Mouse (Mus musculus): ENCODE data around the gene Laptm5. TPM values are rescaled to one million over a fixed set of nuclear protein-coding genes. Genes with fewer than 3 reads are reported as not detected.

Laptm5 gene
- polyA plus RNA-seq (2012; rRNA removed): 84.9 and 106 TPM in 2 replicates

DNA sequence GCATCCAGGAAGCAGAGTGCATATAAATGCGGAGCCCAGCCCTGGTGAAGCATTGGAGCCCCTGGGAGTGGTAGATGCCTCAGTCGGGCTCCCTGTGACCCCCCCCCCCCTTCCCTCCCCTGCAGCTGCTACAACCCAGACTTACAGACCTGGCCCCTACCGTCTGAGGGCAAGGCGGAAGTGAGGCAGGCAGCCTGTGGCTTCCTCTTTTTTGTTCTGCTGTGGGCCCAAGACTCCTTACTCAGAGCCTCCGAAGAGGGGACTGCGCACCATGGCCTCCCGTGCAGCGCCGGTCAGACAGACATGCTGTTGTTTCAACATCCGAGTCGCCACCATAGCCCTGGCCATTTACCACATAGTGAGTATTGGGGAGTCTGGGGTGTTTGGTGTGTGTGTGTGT, at the start of gene Laptm5:
Gene Laptm5, plus strand, starts transcription at position 49 of the 400 bp plus-strand sequence.
- DNase-seq (ENCODE audit: low read depth): no peak

DNA sequence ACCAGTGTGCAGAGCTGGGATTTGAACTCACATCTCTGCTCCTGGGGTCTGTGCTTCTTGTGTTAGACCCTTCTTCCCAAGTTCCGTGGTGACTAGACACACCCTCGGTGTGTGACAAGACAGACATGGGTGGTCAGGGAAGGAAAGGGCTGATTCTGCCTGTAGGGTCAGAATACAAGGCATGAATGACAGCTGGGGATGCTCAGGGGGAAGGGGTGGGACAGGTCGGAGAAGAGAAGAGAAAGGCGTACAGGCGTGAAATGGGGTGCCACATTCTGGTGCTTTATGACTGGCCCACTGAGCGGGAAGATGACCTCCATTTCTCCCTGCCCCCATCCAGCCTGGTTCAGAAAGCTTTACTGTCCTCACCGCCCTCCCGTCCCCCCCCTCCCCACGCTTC, 47.5 kb upstream of the Laptm5 start:
- DNase-seq (ENCODE audit: low read depth): no peak

DNA sequence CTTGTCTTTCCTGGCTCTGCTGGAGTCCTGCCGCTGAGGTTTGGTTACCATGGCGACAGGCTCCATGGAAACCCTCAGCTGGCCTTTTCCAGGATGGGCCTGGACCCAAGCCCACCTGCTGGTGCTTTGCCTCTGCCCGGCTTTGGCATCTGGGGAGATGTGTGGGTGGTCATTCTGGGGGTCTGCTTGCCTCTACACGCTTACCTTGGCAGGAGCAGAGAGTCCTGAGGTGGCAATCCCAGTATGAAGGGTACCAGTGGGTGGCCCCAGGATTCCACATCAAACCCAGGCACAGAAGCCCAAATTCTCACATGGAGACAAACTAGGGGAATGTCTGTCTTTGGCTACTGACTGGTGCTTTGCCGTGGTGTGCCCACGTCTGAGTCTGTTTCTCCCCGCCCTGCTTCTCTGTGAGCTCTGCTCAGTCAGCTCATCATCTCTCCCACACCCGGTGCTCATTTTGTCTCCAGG, 47.0 kb upstream of the Laptm5 start:
- no peak for DNase-seq (ENCODE audit: low read depth)

DNA sequence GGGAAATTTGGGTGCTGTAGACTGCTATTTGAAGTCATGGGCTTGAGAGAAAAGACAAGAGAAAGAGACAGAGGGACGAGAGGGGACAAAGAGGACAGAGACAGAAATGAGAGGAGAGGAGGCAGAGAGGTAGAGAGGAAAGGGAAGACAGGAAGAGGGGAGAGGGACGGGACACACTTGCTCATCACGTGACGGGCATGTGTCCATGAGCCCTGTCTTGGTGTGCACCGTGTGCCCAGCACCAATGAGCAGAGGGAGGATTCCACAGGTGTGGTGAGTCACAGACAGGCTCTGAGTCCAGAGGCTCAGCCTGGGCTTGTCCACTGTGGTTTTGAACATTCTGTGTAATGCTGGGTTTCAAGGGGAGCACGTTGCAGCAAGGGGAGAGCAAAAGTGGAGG, 45.0 kb upstream of the Laptm5 start:
- DNase-seq (ENCODE audit: low read depth): no peak

DNA sequence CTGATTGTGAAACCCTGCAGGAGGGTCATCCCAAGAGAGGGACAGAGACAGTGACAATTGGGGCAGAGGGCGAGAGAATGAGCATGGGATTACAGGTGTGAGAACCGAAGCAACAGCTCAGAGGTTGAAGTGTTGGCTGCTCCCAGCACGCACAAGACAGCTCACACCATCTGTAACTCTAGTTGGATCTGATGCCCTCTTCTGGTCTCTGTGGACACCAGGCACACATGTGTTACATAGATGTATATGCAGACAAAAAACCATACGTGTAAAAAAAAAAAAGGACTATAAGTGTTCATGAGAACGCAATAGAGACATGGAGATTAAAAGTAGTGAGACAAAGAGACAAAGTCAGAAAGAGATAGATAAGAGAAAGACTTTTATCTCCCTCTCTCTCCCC, 44.1 kb upstream of the Laptm5 start:
- DNase-seq (ENCODE audit: low read depth): no peak

DNA sequence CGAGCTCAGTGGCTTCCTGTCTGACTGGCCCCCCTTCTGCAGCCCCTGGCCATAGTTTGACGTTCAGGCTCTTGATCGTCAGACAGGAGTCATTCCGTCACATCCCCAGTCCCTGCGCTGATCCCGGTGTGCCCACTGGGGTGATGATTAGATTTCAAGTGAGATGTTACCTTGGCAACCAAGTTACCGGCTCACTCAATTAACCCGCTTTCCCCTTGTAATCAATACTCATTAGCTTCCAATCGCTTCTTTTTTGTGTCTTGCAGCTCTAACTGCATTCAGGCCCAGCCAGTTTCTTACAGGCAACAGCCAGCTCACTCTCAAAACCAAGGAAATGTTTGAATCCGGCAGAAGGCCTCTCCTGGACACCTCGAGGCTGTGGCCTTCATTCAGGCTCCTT, 40.5 kb upstream of the Laptm5 start:
- no peak for DNase-seq (ENCODE audit: low read depth)

DNA sequence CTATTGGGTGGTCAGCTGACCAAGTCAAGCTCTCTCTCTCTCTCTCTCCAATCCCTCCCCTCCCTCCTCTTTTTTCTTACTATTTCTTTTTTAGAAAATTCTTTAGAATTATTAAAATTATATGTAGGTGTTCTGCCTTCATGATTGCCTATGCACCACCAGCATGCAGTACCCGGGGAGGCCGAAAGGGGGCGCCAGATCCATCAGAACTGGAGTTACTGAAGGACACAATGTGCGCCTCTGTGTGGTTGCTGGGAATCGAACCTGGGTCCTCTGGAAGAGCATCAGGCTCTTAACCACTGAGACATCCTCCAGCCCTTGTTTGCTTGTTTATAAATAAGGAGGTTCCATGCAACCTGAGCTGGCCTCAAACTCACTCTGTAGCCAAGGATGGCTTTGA, 39.5 kb upstream of the Laptm5 start:
- DNase-seq (ENCODE audit: low read depth): no peak

DNA sequence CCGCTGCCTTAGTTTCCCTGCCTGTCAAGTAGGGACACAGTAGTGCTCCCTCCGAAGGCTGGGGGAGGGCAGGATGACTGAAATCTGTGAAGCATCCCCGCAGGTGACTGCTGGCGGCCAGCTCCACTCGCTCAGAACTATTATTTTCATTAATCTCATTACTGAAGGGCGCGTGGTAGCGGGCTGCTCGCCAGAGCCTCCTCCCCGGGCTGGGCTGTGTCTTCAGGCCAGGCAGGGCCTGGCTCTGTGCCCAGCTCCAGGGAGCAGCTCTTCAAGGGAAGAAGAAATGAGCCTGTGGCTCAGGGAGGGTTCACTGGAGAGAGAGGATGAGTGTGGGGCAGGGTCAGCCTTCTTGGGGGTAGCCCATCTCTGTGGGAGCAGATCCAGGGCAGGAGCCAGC, 38.3 kb upstream of the Laptm5 start:
- DNase-seq (ENCODE audit: low read depth): no peak

- no peak for DNase-seq (ENCODE audit: low read depth)
Measured at GRCm38 (mm10) chr4:130876016-130876726, 36.8 kb upstream of the Laptm5 start.

GRCm38 (mm10) chr4:130878273-130879047, 34.5 kb upstream of the Laptm5 start:
- no peak for DNase-seq (ENCODE audit: low read depth)

GRCm38 (mm10) chr4:130879048-130879384, 33.9 kb upstream of the Laptm5 start:
- no peak for DNase-seq (ENCODE audit: low read depth)

DNA sequence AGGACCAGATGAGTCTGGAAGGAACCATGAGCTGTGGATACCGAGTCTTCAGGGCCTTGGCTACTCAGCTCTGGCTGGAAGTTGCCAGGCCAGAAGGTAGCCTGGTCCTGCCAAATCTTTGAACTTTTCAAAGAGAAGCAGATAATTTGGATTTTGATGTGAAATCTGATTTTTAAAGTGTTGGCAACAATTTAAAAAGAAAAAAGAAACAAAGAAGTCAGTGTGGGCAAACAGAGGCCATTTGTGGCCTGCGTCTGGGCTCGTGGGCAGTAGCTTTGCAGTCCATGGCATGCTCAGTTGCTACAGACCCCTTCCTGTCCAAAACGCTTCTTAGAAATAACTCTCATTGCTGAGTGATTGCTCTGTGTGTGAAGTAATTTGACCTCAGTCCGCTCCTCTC, 31.6 kb upstream of the Laptm5 start:
- DNase-seq (ENCODE audit: low read depth): no peak

- no peak for DNase-seq (ENCODE audit: low read depth)
Measured at GRCm38 (mm10) chr4:130882762-130883161, 30.2 kb upstream of the Laptm5 start.

DNA sequence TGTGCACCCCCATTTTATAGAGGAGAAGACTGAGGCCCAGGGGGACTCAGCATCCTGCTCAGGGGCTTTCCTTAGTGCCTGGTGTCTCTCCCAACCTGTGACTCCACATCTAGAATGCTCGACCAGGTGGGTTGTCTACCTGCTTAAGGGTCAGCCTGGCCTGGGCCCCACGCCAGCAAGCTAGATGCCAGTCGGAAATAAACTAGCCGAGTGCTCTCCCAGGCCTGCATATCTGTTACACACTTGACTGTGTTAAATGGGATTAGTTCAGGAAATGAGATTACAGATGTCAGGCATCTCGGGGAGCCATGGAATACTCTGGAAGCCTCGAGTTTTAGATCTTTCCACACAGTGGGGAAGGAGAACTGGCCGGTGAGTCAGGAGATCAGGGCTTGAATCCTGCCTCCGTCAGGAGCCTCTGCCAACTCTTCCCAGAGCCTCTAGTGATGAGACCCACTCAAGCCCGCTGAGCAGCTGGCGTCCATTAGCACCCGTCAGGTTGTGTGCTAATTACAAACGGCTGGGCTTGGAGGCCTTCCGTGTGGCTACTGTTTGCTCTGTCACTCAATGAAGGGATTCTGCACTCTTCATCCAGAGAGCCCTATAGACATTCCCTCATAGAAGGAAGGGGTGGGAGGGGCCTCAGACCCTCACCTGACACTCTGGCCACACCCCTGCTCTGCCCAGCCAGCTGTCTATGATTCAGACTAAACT, 28.9 kb upstream of the Laptm5 start:
- no peak for DNase-seq (ENCODE audit: low read depth)

GRCm38 (mm10) chr4:130887148-130887745, 25.7 kb upstream of the Laptm5 start:
- DNase-seq (ENCODE audit: low read depth): no peak

DNA sequence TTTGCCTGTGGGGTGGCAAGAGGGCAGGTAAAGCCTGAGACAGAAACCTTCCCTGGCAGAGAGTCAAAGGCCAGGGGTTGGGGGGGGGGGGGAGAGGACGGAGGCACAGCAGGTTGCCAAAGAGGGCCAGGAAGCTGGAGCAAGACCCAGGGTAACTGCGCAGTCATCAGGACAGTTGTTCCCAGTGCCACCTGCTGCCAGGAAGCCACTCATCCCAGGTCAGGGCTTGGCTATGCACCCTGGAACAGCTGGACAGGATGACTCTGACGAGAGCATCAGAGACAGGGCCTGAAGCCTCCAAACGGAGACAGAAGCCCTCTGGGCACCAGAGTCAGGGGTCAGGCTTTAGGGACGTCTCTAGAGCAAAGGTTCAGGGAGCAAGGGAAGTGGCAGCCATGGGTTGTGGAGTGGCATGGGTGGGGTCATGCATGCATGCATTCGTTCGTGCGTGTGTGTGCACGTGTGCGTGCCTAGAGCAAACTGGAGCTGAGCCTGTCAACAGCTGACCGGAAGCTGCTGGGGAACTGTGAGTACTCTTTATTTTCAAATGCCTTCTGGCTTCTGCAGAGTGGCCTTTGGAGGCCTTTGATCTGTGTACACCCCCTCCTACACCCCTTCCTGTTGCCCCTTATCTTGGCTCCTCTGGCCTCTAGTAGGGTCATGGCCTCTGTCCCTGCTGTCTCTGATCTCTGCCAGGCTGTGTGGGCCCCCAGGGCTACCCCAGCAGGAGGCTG, 23.0 kb upstream of the Laptm5 start:
- no peak for DNase-seq (ENCODE audit: low read depth)

DNA sequence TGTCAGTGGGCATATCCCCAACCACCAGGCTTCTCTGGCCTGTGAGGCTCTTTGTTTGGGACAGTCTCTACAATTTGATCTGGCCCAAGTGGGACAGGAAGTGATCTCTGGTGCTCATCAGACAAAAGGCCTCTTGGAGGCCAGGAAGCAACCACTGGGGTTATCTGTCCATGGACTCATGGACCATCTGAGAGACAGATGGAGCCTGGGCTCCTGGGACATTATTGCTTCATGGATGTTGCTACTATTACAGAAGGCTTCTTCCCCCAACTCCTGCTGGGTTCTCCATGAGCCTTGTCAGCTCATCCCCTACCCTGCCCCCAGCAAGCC, 22.4 kb upstream of the Laptm5 start:
- no peak for DNase-seq (ENCODE audit: low read depth)

GRCm38 (mm10) chr4:130892001-130892587, 20.8 kb upstream of the Laptm5 start:
- DNase-seq (ENCODE audit: low read depth): no peak

DNA sequence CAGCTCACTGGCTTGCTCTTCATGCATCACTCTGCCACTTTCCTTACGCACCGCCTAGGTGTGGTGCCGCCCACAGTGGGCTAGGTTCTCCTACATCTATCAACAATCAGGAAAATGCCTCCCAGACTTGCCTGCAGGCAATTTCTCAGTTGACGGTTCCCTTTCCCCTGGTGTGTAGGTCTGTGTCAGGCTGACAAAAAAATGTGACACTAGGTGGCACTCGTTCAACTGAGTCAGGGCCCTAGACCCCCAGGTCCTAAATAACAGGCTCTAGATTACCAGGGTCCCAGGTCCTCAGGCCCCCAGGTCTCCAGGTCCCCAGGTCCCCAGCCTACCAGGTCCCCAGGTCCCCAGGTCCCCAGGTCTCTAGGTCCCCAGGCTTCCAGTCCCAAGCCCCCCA, 19.2 kb upstream of the Laptm5 start:
- no peak for DNase-seq (ENCODE audit: low read depth)

DNA sequence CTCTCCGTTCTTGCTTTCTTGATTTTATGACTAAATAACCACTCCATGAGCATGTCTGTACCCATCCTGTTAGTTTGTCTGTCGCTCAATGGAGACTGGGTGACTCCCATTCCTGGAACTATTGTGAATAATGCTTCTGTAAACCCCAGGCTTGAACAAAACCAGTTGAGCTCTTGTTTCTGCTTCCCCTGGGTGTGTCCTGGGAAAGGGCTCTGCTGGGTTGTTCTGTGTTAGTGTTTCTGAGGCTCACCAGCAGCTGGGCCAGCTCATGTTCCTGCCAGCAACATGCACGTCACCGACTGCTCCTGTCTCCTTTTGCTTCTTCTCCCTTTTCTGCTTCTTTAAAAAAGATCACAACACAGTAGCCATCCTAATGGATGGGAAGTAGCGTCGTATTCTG, 17.2 kb upstream of the Laptm5 start:
- no peak for DNase-seq (ENCODE audit: low read depth)

DNA sequence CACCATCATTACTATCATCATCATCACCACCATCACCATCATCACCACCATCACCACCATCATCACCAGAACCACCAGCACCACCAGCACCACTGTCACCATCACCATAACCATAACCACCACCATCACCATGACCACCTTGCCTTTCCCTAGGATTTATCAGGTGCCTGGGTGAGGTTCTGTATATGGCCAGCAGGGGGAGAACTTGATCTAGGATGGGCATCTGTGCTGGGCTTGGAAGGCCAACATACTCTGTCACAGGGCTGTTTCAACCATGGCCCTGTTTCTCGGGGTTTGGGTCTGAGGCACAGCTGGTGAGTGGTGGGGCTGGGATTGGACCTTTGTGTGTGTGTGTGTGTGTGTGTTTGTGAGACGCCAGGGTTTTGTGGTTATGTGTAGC, 16.6 kb upstream of the Laptm5 start:
- DNase-seq (ENCODE audit: low read depth): no peak
